Mouse (Mus musculus) left cerebral cortex, adult 9 months (tissue): ENCODE data around the gene Actl11.
A peak's percentile ranks its signal among the peaks of the same experiment; 100 is the strongest.

Experiments
- DNase-seq, 2 experiments: peaks; one replicate each; pipeline ENCODE4 v3.0.0; 2022; ENCODE audit warnings: low spot score in 2 of 2

The Actl11 gene

GRCm38 (mm10) chr9:107928169-107928568, at the start of gene Actl11:
Gene Actl11, plus strand, starts transcription at chr9:107928469.
- DNase-seq, result no peak

GRCm38 (mm10) chr9:107880411-107880810, 47.9 kb upstream of the Actl11 start:
- no peak for DNase-seq

- DNase-seq, result peak; percentile 78 to 89
These were observed 40.4 kb upstream of the Actl11 start, which contains the start of gene Mon1a for GRCm38 (mm10) chr9:107887804-107888266. Gene Mon1a, plus strand, starts transcription at chr9:107888151.

GRCm38 (mm10) chr9:107888267-107888850, 39.9 kb upstream of the Actl11 start:
- peak in 1 of 2 experiments; percentile 32 for DNase-seq

GRCm38 (mm10) chr9:107890260-107890659, 38.0 kb upstream of the Actl11 start:
- no peak for DNase-seq

- DNase-seq, result no peak
These were observed 37.2 kb upstream of the Actl11 start for GRCm38 (mm10) chr9:107891023-107891422.

GRCm38 (mm10) chr9:107898563-107898962, 29.7 kb upstream of the Actl11 start:
- no peak for DNase-seq

- DNase-seq, result no peak
These were observed 28.4 kb upstream of the Actl11 start for GRCm38 (mm10) chr9:107899855-107900254.

GRCm38 (mm10) chr9:107900840-107901626, 27.2 kb upstream of the Actl11 start:
- DNase-seq, result peak; percentile 70 to 87

- no peak for DNase-seq
These were observed 26.7 kb upstream of the Actl11 start for GRCm38 (mm10) chr9:107901627-107901914.

GRCm38 (mm10) chr9:107904726-107905125, 23.5 kb upstream of the Actl11 start:
- peak; percentile 52 to 93 for DNase-seq

GRCm38 (mm10) chr9:107906252-107906966, 21.9 kb upstream of the Actl11 start, which contains the start of gene Mst1r:
Gene Mst1r, plus strand, starts transcription at chr9:107906873.
- no peak for DNase-seq

- DNase-seq, result no peak
These were observed 21.1 kb upstream of the Actl11 start for GRCm38 (mm10) chr9:107906967-107907800.

GRCm38 (mm10) chr9:107907801-107908120, 20.5 kb upstream of the Actl11 start:
- DNase-seq, result no peak

- no peak for DNase-seq
These were observed 19.7 kb upstream of the Actl11 start for GRCm38 (mm10) chr9:107908410-107909158.

GRCm38 (mm10) chr9:107910025-107910769, 18.1 kb upstream of the Actl11 start:
- no peak for DNase-seq

GRCm38 (mm10) chr9:107914764-107915420, 13.4 kb upstream of the Actl11 start:
- no peak for DNase-seq

- DNase-seq, result peak in 1 of 2 experiments; percentile 61
These were observed 10.2 kb upstream of the Actl11 start for GRCm38 (mm10) chr9:107917895-107918608.

GRCm38 (mm10) chr9:107918884-107919283, 9.4 kb upstream of the Actl11 start:
- no peak for DNase-seq
